Mouse (Mus musculus) midbrain, embryonic 11.5 days (tissue): ENCODE measurements around the gene Meiob. TPM values are rescaled to one million over a fixed set of nuclear protein-coding genes. Genes with fewer than 3 reads are reported as not detected.

ENCODE experiments used
- ATAC-seq: fragments of 200-750 bp; cut with Nextera tagmentation; 2 replicates; pipeline ENCODE4 v1.8.0; 2017; ENCODE audit warnings: moderate TSS enrichment, moderate library complexity; ENCODE audit not compliant: low FRiP score
- DNase-seq: peaks from one replicate; pipeline ENCODE4 v3.0.0; 2015; ENCODE audit warnings: low spot score; ENCODE audit errors: missing footprints
- H3K27ac ChIP-seq: fragments of 300-500 bp; sonication (generic); 2 replicates; pipeline ENCODE4 v1.5.1; 2014; ENCODE audit warnings: low read depth, low read length
- H3K27me3 ChIP-seq: fragments of 300-500 bp; sonication (generic); 2 replicates; pipeline ENCODE4 v1.6.1; 2014; ENCODE audit warnings: mild to moderate bottlenecking, low read length, moderate library complexity, mixed read lengths; ENCODE audit not compliant: control insufficient read depth, insufficient read depth
- H3K36me3 ChIP-seq: fragments of 300-500 bp; sonication (generic); 2 replicates; pipeline ENCODE4 v1.6.1; 2014; ENCODE audit warnings: mild to moderate bottlenecking, low read length, moderate library complexity, mixed read lengths; ENCODE audit not compliant: control insufficient read depth, insufficient read depth
- H3K4me1 ChIP-seq: fragments of 300-500 bp; sonication (generic); 2 replicates; pipeline ENCODE4 v1.6.1; 2014; ENCODE audit warnings: low read length; ENCODE audit not compliant: control insufficient read depth, insufficient read depth
- H3K4me2 ChIP-seq: fragments of 300-500 bp; sonication (generic); 2 replicates; pipeline ENCODE4 v1.6.1; 2014; ENCODE audit warnings: mild to moderate bottlenecking, moderate library complexity
- H3K4me3 ChIP-seq: fragments of 300-500 bp; sonication (generic); 2 replicates; pipeline ENCODE4 v1.5.1; 2014; ENCODE audit warnings: low read depth, low read length
- H3K9ac ChIP-seq: fragments of 300-500 bp; sonication (generic); 2 replicates; pipeline ENCODE4 v1.6.1; 2014; ENCODE audit warnings: low read length
- H3K9me3 ChIP-seq: fragments of 300-500 bp; sonication (generic); 2 replicates; pipeline ENCODE4 v1.6.1; 2016; ENCODE audit warnings: low read length; ENCODE audit not compliant: control insufficient read depth
- WGBS: fragments of 180-500 bp; shearing (Covaris S2); extraction: QIAGEN DNeasy Blood & Tissue Kit; methylation state at CpG from one replicate; pipeline ENCODE4 v1.1.7; 2014; 5-methylcytosine and 5-hydroxymethylcytosine counted together
- polyA plus RNA-seq: library from polyadenylated mRNA; unstranded; fragments of >200 nt; fragmentation: Nextera tagmentation; extraction: Ambion mirVana; gene quantifications from 2 replicates; pipeline ENCODE4 v1.2.1, GENCODE M21; 2014

Meiob gene
- polyA plus RNA-seq, 1 experiment from 2014 or later = not detected

DNA sequence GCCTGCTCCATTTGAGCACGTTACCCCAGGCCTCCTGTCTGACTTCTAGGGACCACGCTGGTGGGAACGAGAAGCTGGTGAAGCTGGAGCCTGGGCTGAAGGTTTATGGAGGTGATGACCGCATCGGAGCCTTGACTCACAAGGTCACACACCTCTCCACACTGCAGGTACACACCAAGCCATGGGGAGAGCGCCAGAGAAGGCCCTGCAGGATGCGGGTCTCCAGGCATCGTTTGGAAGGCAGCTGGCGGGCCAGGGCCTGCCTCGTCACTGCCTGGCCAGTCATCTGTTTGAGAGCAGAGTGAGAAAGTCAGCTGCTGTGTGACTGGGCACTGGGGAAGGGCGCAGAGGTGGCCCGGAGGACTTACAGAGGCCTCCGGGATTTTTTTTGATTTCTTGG lies 52.5 kb downstream of the Meiob start:
- H3K36me3 ChIP-seq = no peaks in the 10 kb centered on the region
- H3K9me3 ChIP-seq = no peaks in the 10 kb centered on the region
- no peak overlapping the region for H3K4me2 ChIP-seq
- ATAC-seq (no peak), DNase-seq (no peak)
- no peak overlapping the region for H3K4me3 ChIP-seq
- H3K27me3 ChIP-seq = no peaks in the 10 kb centered on the region; the same call in 1 of the 2 replicates
- WGBS = 90% methylated on average over 13 of the region's 13 CpGs
- no peaks in the 10 kb centered on the region for H3K4me1 ChIP-seq
- no peak overlapping the region for H3K9ac ChIP-seq
- no peak overlapping the region for H3K27ac ChIP-seq

DNA sequence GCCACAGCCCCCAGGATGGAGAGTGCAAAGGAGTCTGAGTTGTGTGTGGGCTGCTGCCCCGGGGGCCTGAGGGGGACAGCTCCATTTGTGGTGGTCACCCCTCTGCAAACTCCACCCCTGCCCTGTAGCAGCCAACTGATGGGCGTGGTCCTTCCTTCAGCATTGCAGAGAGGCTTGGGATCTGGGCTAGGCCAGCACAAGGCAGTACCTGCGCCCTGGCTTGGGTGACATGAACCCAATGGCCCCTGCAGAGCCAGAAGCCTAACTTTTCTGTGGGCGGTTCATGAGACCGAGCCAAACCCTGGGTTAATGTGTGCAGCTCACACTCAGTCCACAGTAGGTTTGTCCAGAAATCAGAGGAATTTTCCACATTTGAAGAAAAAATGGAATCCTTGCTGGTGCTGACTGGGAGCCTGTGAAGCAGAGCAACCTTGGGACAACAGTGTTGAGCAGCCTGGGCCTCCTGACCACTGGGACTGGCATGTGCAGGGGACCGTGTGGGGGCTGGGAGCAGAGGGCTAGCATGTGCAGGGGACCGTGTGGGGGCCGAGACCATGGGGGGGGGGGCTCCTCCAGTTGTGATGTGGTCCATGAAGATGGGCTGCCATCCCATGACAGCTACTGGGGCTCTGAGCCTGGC lies 53.9 kb downstream of the Meiob start:
- Histone ChIP-seq H3K9ac (no peak overlapping the region), H3K27me3 (no peaks in the 10 kb centered on the region), H3K9me3 (no peaks in the 10 kb centered on the region), H3K27ac (no peak overlapping the region), H3K4me1 (no peaks in the 10 kb centered on the region), H3K4me2 (no peak overlapping the region), H3K4me3 (no peak overlapping the region), H3K36me3 (no peaks in the 10 kb centered on the region)
- no peak for ATAC-seq
- WGBS = 88% methylated on average over 8 of the region's 8 CpGs
- no peak for DNase-seq

- H3K36me3 ChIP-seq = no peaks in the 10 kb centered on the region; the same call in 1 of the 2 replicates
- no peak for ATAC-seq
These were observed 54.9 kb downstream of the Meiob start for GRCm38 (mm10) chr17:24858967-24859366.

GRCm38 (mm10) chr17:24860076-24860475 lies 56.0 kb downstream of the Meiob start:
- Histone ChIP-seq H3K9me3 (no peaks in the 10 kb centered on the region), H3K4me3 (no peak overlapping the region), H3K4me1 (no peaks in the 10 kb centered on the region), H3K4me2 (no peak overlapping the region), H3K36me3 (no peaks in the 10 kb centered on the region; the same call in 1 of the 2 replicates), H3K9ac (no peak overlapping the region), H3K27ac (no peak overlapping the region), H3K27me3 (no peaks in the 10 kb centered on the region)
- ATAC-seq = no peak
- DNase-seq = no peak
- WGBS = 90% methylated on average over 8 of the region's 8 CpGs

More at GRCm38 (mm10) chr17:24858967-24859366, 54.9 kb downstream of the Meiob start:
- Histone ChIP-seq H3K4me2 (no peak overlapping the region), H3K27me3 (no peaks in the 10 kb centered on the region), H3K9me3 (no peaks in the 10 kb centered on the region), H3K4me1 (no peaks in the 10 kb centered on the region), H3K27ac (no peak overlapping the region), H3K9ac (no peak overlapping the region), H3K4me3 (no peak overlapping the region)
- 90% methylated on average over 6 of the region's 6 CpGs for WGBS
- no peak for DNase-seq

DNA sequence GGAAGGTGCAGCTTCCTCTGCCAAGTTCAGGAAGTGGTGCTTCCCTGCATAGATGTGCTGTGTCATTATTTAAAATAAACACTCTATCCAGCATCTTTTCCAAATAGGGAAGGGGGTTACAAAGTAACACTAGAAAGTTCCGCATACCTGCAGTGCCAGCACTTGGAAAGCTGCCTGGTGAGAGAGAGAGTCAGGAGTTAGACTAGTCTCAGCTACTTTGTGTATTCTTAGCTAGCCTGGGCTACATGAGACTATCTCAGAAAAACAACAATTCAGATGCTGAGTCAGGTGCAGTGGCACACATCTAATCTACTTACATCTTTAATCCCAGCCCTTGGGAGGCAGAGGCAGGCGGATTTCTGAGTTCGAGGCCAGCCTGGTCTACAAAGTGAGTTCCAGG lies 57.7 kb downstream of the Meiob start:
- ATAC-seq (no peak), DNase-seq (no peak)
- WGBS = 89% methylated on average over 3 of the region's 3 CpGs
- Histone ChIP-seq H3K4me1 (no peaks in the 10 kb centered on the region), H3K9me3 (no peaks in the 10 kb centered on the region), H3K27ac (no peak overlapping the region), H3K4me3 (no peak overlapping the region), H3K4me2 (no peak overlapping the region), H3K9ac (no peak overlapping the region), H3K36me3 (no peaks in the 10 kb centered on the region; the same call in 1 of the 2 replicates), H3K27me3 (no peaks in the 10 kb centered on the region)

DNA sequence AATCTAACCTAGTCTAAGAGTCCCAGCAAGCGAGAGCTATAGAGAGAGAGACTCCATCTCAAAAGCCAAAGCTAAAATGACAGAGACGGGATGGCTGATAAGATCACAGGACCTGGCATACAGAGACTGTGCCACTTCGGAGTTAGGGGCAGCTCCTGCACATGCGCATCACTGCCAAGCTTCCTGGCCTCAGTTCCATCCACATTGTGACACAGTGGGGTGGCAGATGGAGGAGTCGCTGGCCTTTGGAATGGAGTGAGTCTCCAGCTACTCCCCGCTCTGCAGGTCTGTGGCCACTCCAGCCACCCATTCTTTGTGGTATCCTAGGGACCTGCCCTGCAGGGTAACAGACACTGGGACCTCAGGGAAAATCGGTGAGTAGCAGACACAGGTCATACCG lies 61.7 kb downstream of the Meiob start, which contains the start of gene Igfals:
TSS of gene Igfals (plus strand) at position 222 of the 400 bp plus-strand sequence.
- Histone ChIP-seq H3K4me3 (no peak within 1 kb of the TSS), H3K4me2 (no peak within 1 kb of the TSS), H3K27me3 (no peaks in the 10 kb centered on the region), H3K9ac (no peak within 1 kb of the TSS), H3K4me1 (no peaks in the 10 kb centered on the region), H3K36me3 (no peaks in the 10 kb centered on the region; the same call in 1 of the 2 replicates), H3K27ac (no peak within 1 kb of the TSS), H3K9me3 (no peaks in the 10 kb centered on the region)
- WGBS = 86% methylated on average over 8 of the region's 8 CpGs
- DNase-seq (no peak), ATAC-seq (no peak)

DNA sequence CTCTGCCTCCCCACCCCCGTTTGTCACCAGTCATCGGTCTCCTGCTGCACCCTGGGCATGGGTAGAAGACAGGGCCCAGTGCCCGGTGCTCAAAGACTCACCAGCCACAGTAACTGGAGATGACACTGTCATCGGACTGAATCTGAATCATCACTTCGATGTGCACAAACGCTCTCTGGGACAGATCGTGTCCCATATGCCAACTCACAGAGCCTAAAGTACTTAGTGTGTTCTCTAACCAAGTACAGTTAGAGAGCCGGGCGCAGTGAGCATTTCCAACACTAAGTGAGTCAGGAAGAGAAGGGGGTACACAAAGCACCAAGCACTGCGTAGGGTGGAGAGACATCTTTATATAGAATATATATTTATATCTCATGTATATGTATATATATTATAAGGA lies 63.8 kb downstream of the Meiob start:
- DNase-seq (no peak), ATAC-seq (no peak)
- Histone ChIP-seq H3K36me3 (no peaks in the 10 kb centered on the region; the same call in 1 of the 2 replicates), H3K9ac (no peak overlapping the region), H3K9me3 (no peaks in the 10 kb centered on the region), H3K27me3 (no peaks in the 10 kb centered on the region), H3K4me1 (no peaks in the 10 kb centered on the region), H3K4me3 (no peak overlapping the region), H3K27ac (no peak overlapping the region), H3K4me2 (no peak overlapping the region)
- 93% methylated on average over 10 of the region's 10 CpGs for WGBS

DNA sequence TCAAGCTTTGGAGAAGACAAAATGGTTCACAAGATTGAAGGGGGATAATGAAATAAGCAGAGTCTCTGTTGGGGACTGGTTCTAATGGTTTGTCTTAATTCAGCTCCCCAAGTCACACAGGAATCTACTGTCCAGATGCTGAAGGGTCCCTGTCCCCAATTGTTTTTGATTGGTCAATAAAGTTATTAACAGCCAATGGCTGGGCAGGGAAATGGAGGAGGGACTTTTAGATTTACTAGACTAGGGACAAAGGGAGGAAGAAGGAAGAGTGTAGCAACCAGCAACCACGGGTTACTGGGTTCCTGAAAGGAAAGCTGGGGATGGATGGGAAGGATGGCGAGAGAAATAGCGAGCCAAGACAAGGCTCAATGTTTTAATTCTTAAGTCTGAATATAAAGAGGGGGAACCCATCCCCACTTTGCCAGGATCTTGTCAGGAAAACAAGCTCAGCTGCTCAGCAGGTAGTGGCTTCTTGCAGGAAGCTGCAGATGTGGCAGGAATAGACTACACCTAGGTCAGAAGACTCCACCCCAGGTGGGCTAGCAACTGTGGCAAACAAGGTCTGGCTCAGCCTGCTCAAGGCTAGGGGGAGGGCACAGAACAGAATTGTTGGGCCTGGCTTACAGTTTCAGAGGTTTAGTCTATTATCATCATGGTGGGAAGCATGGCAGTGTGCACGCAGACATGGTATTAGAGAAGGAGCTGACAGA lies 69.8 kb downstream of the Meiob start:
- Histone ChIP-seq H3K36me3 (no peaks in the 10 kb centered on the region), H3K27ac (no peak overlapping the region), H3K9ac (no peak overlapping the region), H3K9me3 (no peaks in the 10 kb centered on the region), H3K4me3 (no peak overlapping the region), H3K4me2 (no peak overlapping the region), H3K4me1 (no peaks in the 10 kb centered on the region), H3K27me3 (no peaks in the 10 kb centered on the region)
- ATAC-seq (no peak), DNase-seq (no peak)
- WGBS = 47% methylated on average over 4 of the region's 4 CpGs

GRCm38 (mm10) chr17:24874405-24874745 lies 70.3 kb downstream of the Meiob start:
- H3K36me3 ChIP-seq = no peaks in the 10 kb centered on the region
- no peak overlapping the region for H3K27ac ChIP-seq
- H3K4me3 ChIP-seq = no peak overlapping the region
- no peaks in the 10 kb centered on the region for H3K9me3 ChIP-seq
- no peak overlapping the region for H3K9ac ChIP-seq
- H3K4me1 ChIP-seq = no peaks in the 10 kb centered on the region
- DNase-seq (no peak), ATAC-seq (no peak)
- WGBS = 62% methylated on average over 1 of the region's 1 CpGs
- H3K4me2 ChIP-seq = no peak overlapping the region
- H3K27me3 ChIP-seq = no peaks in the 10 kb centered on the region
